Mouse (Mus musculus) heart, adult 2 months (tissue): Measurements from ENCODE around the gene Galns. TPM values are rescaled to one million over a fixed set of nuclear protein-coding genes. Genes with fewer than 3 reads are reported as not detected.

Experiments
- DNase-seq, 2 experiments: peaks; one replicate each; pipeline ENCODE4 v3.0.0; 2021
- H3K27ac ChIP-seq: fragments of 200-600 bp; 2 replicates; pipeline ENCODE4 v1.8.1; 2022
- H3K27me3 ChIP-seq: fragments of 200-500 bp; 2 replicates; pipeline ENCODE4 v1.6.1; 2012; ENCODE audit warnings: mild to moderate bottlenecking, low read length, inconsistent platforms, mixed read lengths; ENCODE audit not compliant: control insufficient read depth, insufficient read depth
- H3K36me3 ChIP-seq: fragments of 200-500 bp; 2 replicates; pipeline ENCODE4 v1.6.1; 2012; ENCODE audit warnings: low read length, inconsistent platforms; ENCODE audit not compliant: control insufficient read depth, insufficient read depth
- H3K4me1 ChIP-seq: fragments of 200-500 bp; 2 replicates; pipeline ENCODE4 v1.6.1; 2011; ENCODE audit warnings: low read length; ENCODE audit not compliant: control insufficient read depth, insufficient read depth
- H3K4me3 ChIP-seq: fragments of 200-600 bp; 2 replicates; pipeline ENCODE4 v1.8.1; 2022
- H3K79me2 ChIP-seq: fragments of 200-500 bp; replicated peaks from 2 replicates; pipeline ENCODE4 v1.6.1; 2012; ENCODE audit warnings: mild to moderate bottlenecking, inconsistent platforms, low read length, moderate library complexity, mixed read lengths; ENCODE audit not compliant: control insufficient read depth, insufficient read depth
- H3K9ac ChIP-seq: fragments of 200-500 bp; 2 replicates; pipeline ENCODE4 v1.6.1; 2012; ENCODE audit warnings: low read depth, mild to moderate bottlenecking, control low read depth, inconsistent platforms, low read length, mixed read lengths
- CTCF ChIP-seq: fragments of 200-600 bp; IDR thresholded peaks from 2 replicates; pipeline ENCODE4 v1.8.1; 2022; ENCODE audit warnings: antibody characterized with exemption, mild to moderate bottlenecking, moderate library complexity
- EP300 ChIP-seq: fragments of 200-500 bp; IDR thresholded peaks from 2 replicates; pipeline ENCODE4 v1.6.1; 2011; ENCODE audit warnings: low read depth, low read length, control low read depth; ENCODE audit not compliant: insufficient read depth
- POLR2A ChIP-seq: fragments of 200-500 bp; IDR thresholded peaks from 2 replicates; pipeline ENCODE4 v1.6.1; 2011; ENCODE audit warnings: mild to moderate bottlenecking, low read depth, low read length, control low read depth; ENCODE audit not compliant: insufficient read depth
- WGBS: fragments of 180-500 bp; shearing (Covaris S2); methylation state at CpG from one replicate; pipeline ENCODE4 v1.1.7; 2018; 5-methylcytosine and 5-hydroxymethylcytosine counted together
- intact Hi-C: fragments of 180-260 bp; cut with DNase I; formaldehyde crosslinking; loops from one replicate; pipeline ENCODE4 v1.15.1; 2025
- polyA plus RNA-seq: library from polyadenylated mRNA; depleted of rRNA; stranded (reverse); fragments of >200 nt; gene quantifications from 2 replicates; pipeline ENCODE4 v1.2.3, GENCODE M21; 2012
- total RNA-seq, 2 experiments: library from RNA; stranded (reverse); gene quantifications; 2 replicates each; pipeline ENCODE4 v1.2.3; 2021

Gene Galns
- total and polyA plus RNA-seq, 3 experiments: 3.1 to 5.0 (median 3.2) TPM

DNA sequence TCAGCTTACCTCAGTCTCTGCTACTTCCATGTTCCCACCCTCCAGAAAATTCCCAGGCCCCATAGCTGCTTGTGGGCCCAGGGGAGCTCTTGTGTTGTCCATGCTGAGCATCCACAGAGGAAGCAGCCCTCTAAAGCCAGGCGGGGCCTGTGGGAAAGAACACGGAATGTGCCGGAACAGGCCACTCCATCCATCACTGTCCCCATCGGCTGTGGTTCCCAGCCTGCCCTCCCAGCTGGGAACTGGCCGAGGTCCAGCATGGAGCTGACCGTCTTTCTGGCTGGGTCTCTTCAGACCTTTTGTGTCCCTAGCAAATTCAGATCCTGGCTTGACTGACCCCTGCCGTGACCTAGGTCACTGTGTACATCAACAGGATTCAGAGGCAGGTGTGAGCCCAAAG, 43.5 kb upstream of the Galns start:
- WGBS: 46% methylated on average over 7 of the region's 7 CpGs
- Histone ChIP-seq H3K79me2 (peaks cover 2% of the 10 kb centered on the region), H3K4me1 (peaks cover 43% of the 10 kb centered on the region), H3K4me3 (no peak overlapping the region), H3K27me3 (no peaks in the 10 kb centered on the region), H3K36me3 (no peaks in the 10 kb centered on the region; the same call in 1 of the 2 replicates), H3K27ac (peak overlapping the region; percentile 69), H3K9ac (no peak overlapping the region)
- intact Hi-C loops: no loop called here
- DNase-seq: peak; percentile 73 to 81
- peak; percentile 69; the same call in 1 of the 2 replicates for TF ChIP-seq EP300
- TF ChIP-seq CTCF: no peak

GRCm38 (mm10) chr8:122652643-122653042, 41.4 kb upstream of the Galns start:
- intact Hi-C loops: no loop called here
- no peak for DNase-seq
- H3K27ac ChIP-seq: peak overlapping the region; percentile 6; the same call in 1 of the 2 replicates
- peaks cover 29% of the 10 kb centered on the region for H3K4me1 ChIP-seq
- H3K27me3 ChIP-seq: no peaks in the 10 kb centered on the region
- no peak for TF ChIP-seq POLR2A
- no peak for TF ChIP-seq CTCF
- no peak for TF ChIP-seq EP300
- 53% methylated on average over 6 of the region's 6 CpGs for WGBS
- no peak overlapping the region for H3K9ac ChIP-seq
- peaks cover 2% of the 10 kb centered on the region for H3K79me2 ChIP-seq
- H3K4me3 ChIP-seq: no peak overlapping the region
- no peaks in the 10 kb centered on the region; the same call in 1 of the 2 replicates for H3K36me3 ChIP-seq

DNA sequence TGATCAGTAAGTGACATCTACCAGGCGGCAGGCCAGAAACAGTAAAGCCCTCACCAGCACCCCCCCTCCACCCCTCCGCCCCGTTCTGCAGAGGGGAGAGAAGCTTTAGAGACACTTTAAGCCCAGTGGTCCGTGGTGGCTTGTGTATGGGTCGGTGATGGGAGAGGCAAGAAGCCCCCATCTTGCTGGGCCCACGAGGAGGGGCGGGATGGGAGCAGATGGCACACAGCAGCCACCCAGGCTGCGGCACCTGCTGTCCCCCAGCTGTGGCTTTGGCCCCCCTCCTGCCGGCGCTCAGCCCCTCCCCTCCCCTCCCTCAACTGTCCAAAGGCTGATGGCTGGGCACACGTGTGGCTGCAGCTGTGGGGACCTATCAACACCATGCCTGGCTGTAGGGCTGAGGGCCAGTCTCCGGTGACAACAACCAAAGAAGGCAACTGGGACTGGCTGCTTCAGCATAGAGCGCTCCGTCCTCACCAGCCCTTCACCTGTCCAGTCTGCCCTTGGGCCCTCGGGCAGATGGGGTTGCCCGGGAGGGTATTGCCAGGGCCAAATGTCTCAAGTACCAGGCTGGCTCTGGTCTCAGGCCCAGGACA, 40.2 kb upstream of the Galns start:
- DNase-seq: peak; percentile 49 to 80
- no peak for TF ChIP-seq POLR2A
- TF ChIP-seq EP300: peak; percentile 91
- Histone ChIP-seq H3K79me2 (no peaks in the 10 kb centered on the region; the same call in 1 of the 2 replicates), H3K36me3 (no peaks in the 10 kb centered on the region; the same call in 1 of the 2 replicates), H3K27ac (peak overlapping the region; percentile 34), H3K4me1 (peaks cover 23% of the 10 kb centered on the region), H3K9ac (peak overlapping the region; percentile 8; the same call in 1 of the 2 replicates), H3K4me3 (no peak overlapping the region), H3K27me3 (no peaks in the 10 kb centered on the region)
- intact Hi-C loops: no loop called here
- 67% methylated on average over 16 of the region's 16 CpGs for WGBS

- TF ChIP-seq EP300: no peak
- TF ChIP-seq CTCF: no peak
- TF ChIP-seq POLR2A: no peak
- intact Hi-C loops: no loop called here
- Histone ChIP-seq H3K27ac (peak overlapping the region; percentile 43), H3K36me3 (no peaks in the 10 kb centered on the region), H3K4me3 (no peak overlapping the region), H3K9ac (no peak overlapping the region), H3K27me3 (no peaks in the 10 kb centered on the region), H3K79me2 (no peaks in the 10 kb centered on the region; the same call in 1 of the 2 replicates), H3K4me1 (peaks cover 6% of the 10 kb centered on the region; the same call in 1 of the 2 replicates)
- no peak for DNase-seq
- WGBS: 79% methylated on average over 15 of the region's 15 CpGs
Measured at GRCm38 (mm10) chr8:122648192-122648970, 37.1 kb upstream of the Galns start.

DNA sequence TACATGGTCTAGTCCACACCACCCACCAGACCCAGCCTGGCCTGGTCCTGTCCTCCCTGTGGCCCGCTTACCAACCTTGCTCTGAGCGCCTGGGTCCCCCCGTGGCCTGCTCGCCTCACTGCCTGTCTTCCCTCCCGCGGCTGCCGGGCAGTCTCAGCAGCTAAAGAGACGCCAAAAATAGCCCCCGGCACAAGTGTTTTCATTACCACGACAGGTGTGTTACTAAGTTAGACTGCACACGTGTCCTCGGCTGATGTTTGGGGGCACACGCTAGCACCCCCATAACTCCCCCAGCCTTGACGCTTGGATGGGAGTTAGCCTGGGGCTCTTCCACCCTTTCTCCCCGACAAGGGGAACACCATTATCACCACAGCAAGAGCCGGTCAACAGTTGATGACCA, 35.1 kb upstream of the Galns start:
- 62% methylated on average over 16 of the region's 16 CpGs for WGBS
- intact Hi-C loops: no loop called here
- H3K27ac ChIP-seq: peak overlapping the region; percentile 38; the same call in 1 of the 2 replicates
- H3K27me3 ChIP-seq: no peaks in the 10 kb centered on the region
- TF ChIP-seq EP300 (no peak), POLR2A (no peak), CTCF (no peak)
- no peaks in the 10 kb centered on the region; the same call in 1 of the 2 replicates for H3K79me2 ChIP-seq
- no peaks in the 10 kb centered on the region for H3K36me3 ChIP-seq
- no peak for DNase-seq
- H3K4me3 ChIP-seq: no peak overlapping the region
- no peak overlapping the region for H3K9ac ChIP-seq
- peaks cover 6% of the 10 kb centered on the region; the same call in 1 of the 2 replicates for H3K4me1 ChIP-seq
